Mouse (Mus musculus) MEL (cell line): ENCODE results near the gene Zdhhc6. TPM values are rescaled to one million over a fixed set of nuclear protein-coding genes. Genes with fewer than 3 reads are reported as not detected.
A peak's percentile ranks its signal among the peaks of the same experiment; 100 is the strongest.

Experiments used
- DNase-seq: peaks from one replicate; pipeline ENCODE4 v3.0.0; 2011; ENCODE audit warnings: low read depth, low spot score
- H3K27ac ChIP-seq: 2 replicates; pipeline ENCODE4 v1.5.1; 2012; ENCODE audit warnings: low read depth, mild to moderate bottlenecking, control low read depth, low read length, moderate library complexity; ENCODE audit not compliant: control insufficient read depth
- H3K27me3 ChIP-seq, 2 experiments: fragments of 150-350 bp in 1 of 2; sonication (generic) in 1 of 2; 2 replicates each; pipeline ENCODE4 v1.6.1; 2012; ENCODE audit warnings: low read length in 2 of 2, mild to moderate bottlenecking in 2 of 2, improper control_type of control experiment in 1 of 2, moderate library complexity in 1 of 2; ENCODE audit not compliant: insufficient read depth in 2 of 2, control insufficient read depth in 1 of 2
- H3K36me3 ChIP-seq, 2 experiments: 2 replicates each; pipeline ENCODE4 v1.6.1; 2012 to 2014; ENCODE audit warnings: low read length in 2 of 2, improper control_type of control experiment in 1 of 2, inconsistent platforms in 1 of 2, mild to moderate bottlenecking in 1 of 2; ENCODE audit not compliant: insufficient read depth in 2 of 2, control insufficient read depth in 1 of 2
- H3K4me1 ChIP-seq, 2 experiments: fragments of 150-350 bp in 1 of 2; sonication (generic) in 1 of 2; 2 replicates each; pipeline ENCODE4 v1.6.1; 2012; ENCODE audit warnings: low read length in 2 of 2, improper control_type of control experiment in 1 of 2, mild to moderate bottlenecking in 1 of 2; ENCODE audit not compliant: insufficient read depth in 2 of 2, control insufficient read depth in 1 of 2
- H3K4me3 ChIP-seq, 2 experiments: fragments of 150-350 bp in 1 of 2; sonication (generic) in 1 of 2; 2 replicates each; pipeline ENCODE4 v1.5.1; 2012; ENCODE audit warnings: low read depth in 2 of 2, low read length in 2 of 2, mild to moderate bottlenecking in 2 of 2, moderate library complexity in 2 of 2, control low read depth in 1 of 2, improper control_type of control experiment in 1 of 2; ENCODE audit not compliant: control insufficient read depth in 1 of 2, insufficient read depth in 1 of 2
- H3K79me2 ChIP-seq: 2 replicates; pipeline ENCODE4 v1.6.1; 2012; ENCODE audit warnings: mild to moderate bottlenecking, low read length, moderate library complexity; ENCODE audit not compliant: control insufficient read depth, poor library complexity, insufficient read depth
- H3K9ac ChIP-seq: 2 replicates; pipeline ENCODE4 v1.6.1; 2012; ENCODE audit warnings: low read depth, mild to moderate bottlenecking, control low read depth, low read length, moderate library complexity; ENCODE audit not compliant: control insufficient read depth, poor library complexity, severe bottlenecking
- H3K9me3 ChIP-seq: fragments of 150-350 bp; sonication (generic); replicated peaks from 2 replicates; pipeline ENCODE4 v1.6.1; 2012; ENCODE audit warnings: mild to moderate bottlenecking, low read length, improper control_type of control experiment, moderate library complexity; ENCODE audit not compliant: insufficient read depth
- BHLHE40 ChIP-seq: IDR thresholded peaks from 2 replicates; pipeline ENCODE4 v1.6.1; 2012; ENCODE audit warnings: low read depth, mild to moderate bottlenecking, inconsistent platforms, low read length, improper control_type of control experiment, borderline replicate concordance
- CHD1 ChIP-seq: IDR thresholded peaks from 2 replicates; pipeline ENCODE4 v1.6.1; 2012; ENCODE audit warnings: low read depth, mild to moderate bottlenecking, inconsistent platforms, low read length, improper control_type of control experiment
- CTCF ChIP-seq, 3 experiments: IDR thresholded peaks in 2 of 3; conservative IDR thresholded peaks in 1 of 3; 2 replicates each; pipeline ENCODE4 v1.5.1; 2011 to 2012; ENCODE audit warnings: low read length in 3 of 3, low read depth in 2 of 3, mild to moderate bottlenecking in 2 of 3, improper control_type of control experiment in 1 of 3, inconsistent platforms in 1 of 3, mixed read lengths in 1 of 3, moderate library complexity in 1 of 3; ENCODE audit not compliant: control insufficient read depth in 1 of 3, insufficient read depth in 1 of 3, poor library complexity in 1 of 3, severe bottlenecking in 1 of 3
- ELF1 ChIP-seq: IDR thresholded peaks from 2 replicates; pipeline ENCODE4 v1.6.1; 2014; ENCODE audit warnings: low read depth, mild to moderate bottlenecking, inconsistent platforms, low read length, improper control_type of control experiment, moderate library complexity
- EP300 ChIP-seq, 2 experiments: IDR thresholded peaks; 2 replicates each; pipeline ENCODE4 v1.6.1; 2011; ENCODE audit warnings: improper control_type of control experiment in 2 of 2, low read length in 2 of 2, low read depth in 1 of 2, mild to moderate bottlenecking in 1 of 2
- ETS1 ChIP-seq: IDR thresholded peaks from 2 replicates; pipeline ENCODE4 v1.6.1; 2012; ENCODE audit warnings: low read depth, mild to moderate bottlenecking, inconsistent platforms, low read length, improper control_type of control experiment, moderate library complexity
- GABPA ChIP-seq: IDR thresholded peaks from 2 replicates; pipeline ENCODE4 v1.6.1; 2012; ENCODE audit warnings: low read depth, mild to moderate bottlenecking, inconsistent platforms, low read length, improper control_type of control experiment, moderate library complexity
- GATA1 ChIP-seq: IDR thresholded peaks from 2 replicates; pipeline ENCODE4 v1.6.1; 2011; ENCODE audit warnings: low read depth, low read length, improper control_type of control experiment
- HCFC1 ChIP-seq: IDR thresholded peaks from 2 replicates; pipeline ENCODE4 v1.6.1; 2012; ENCODE audit warnings: low read depth, mild to moderate bottlenecking, inconsistent platforms, low read length, improper control_type of control experiment, moderate library complexity
- JUND ChIP-seq: IDR thresholded peaks from 2 replicates; pipeline ENCODE4 v1.6.1; 2011; ENCODE audit warnings: low read depth, mild to moderate bottlenecking, improper control_type of control experiment, low read length
- KAT2A ChIP-seq: conservative IDR thresholded peaks from 2 replicates; pipeline ENCODE4 v1.6.1; 2012; ENCODE audit warnings: low read depth, low read length, improper control_type of control experiment, inconsistent platforms
- MAFK ChIP-seq: IDR thresholded peaks from 2 replicates; pipeline ENCODE4 v1.6.1; 2011; ENCODE audit warnings: low read depth, mild to moderate bottlenecking, low read length, improper control_type of control experiment, borderline replicate concordance
- MAX ChIP-seq: IDR thresholded peaks from 2 replicates; pipeline ENCODE4 v1.6.1; 2011; ENCODE audit warnings: low read length, improper control_type of control experiment
- MAZ ChIP-seq: IDR thresholded peaks from 2 replicates; pipeline ENCODE4 v1.6.1; 2012; ENCODE audit warnings: low read depth, mild to moderate bottlenecking, inconsistent platforms, low read length, improper control_type of control experiment
- MEF2A ChIP-seq: IDR thresholded peaks from 2 replicates; pipeline ENCODE4 v1.6.1; 2014; ENCODE audit warnings: low read depth, mild to moderate bottlenecking, inconsistent platforms, low read length, improper control_type of control experiment; ENCODE audit not compliant: poor library complexity, insufficient replicate concordance, severe bottlenecking; ENCODE audit errors: extremely low read depth
- MXI1 ChIP-seq: IDR thresholded peaks from 2 replicates; pipeline ENCODE4 v1.6.1; 2011; ENCODE audit warnings: mild to moderate bottlenecking, low read depth, low read length, improper control_type of control experiment
- MYB ChIP-seq: IDR thresholded peaks from 2 replicates; pipeline ENCODE4 v1.6.1; 2011; ENCODE audit warnings: mild to moderate bottlenecking, low read depth, low read length, improper control_type of control experiment
- MYC ChIP-seq: IDR thresholded peaks from 2 replicates; pipeline ENCODE4 v1.6.1; 2011; ENCODE audit warnings: low read depth, mild to moderate bottlenecking, low read length, improper control_type of control experiment, moderate library complexity
- NELFE ChIP-seq: IDR thresholded peaks from 2 replicates; pipeline ENCODE4 v1.6.1; 2011; ENCODE audit warnings: low read depth, low read length, improper control_type of control experiment
- NRF1 ChIP-seq: IDR thresholded peaks from 2 replicates; pipeline ENCODE4 v1.6.1; 2014; ENCODE audit warnings: low read depth, mild to moderate bottlenecking, inconsistent platforms, low read length, improper control_type of control experiment, moderate library complexity; ENCODE audit not compliant: poor library complexity, insufficient read depth, severe bottlenecking
- POLR2A ChIP-seq, 2 experiments: IDR thresholded peaks; 2 replicates each; pipeline ENCODE4 v1.6.1; 2011 to 2012; ENCODE audit warnings: low read length in 2 of 2, mild to moderate bottlenecking in 2 of 2, control low read depth in 1 of 2, improper control_type of control experiment in 1 of 2, low read depth in 1 of 2, moderate library complexity in 1 of 2; ENCODE audit not compliant: control insufficient read depth in 1 of 2, insufficient read depth in 1 of 2, poor library complexity in 1 of 2
- POLR2AphosphoS2 ChIP-seq: IDR thresholded peaks from 2 replicates; pipeline ENCODE4 v1.6.1; 2011; ENCODE audit warnings: low read length, improper control_type of control experiment
- POLR2AphosphoS5 ChIP-seq: IDR thresholded peaks from 2 replicates; pipeline ENCODE4 v1.6.1; 2012; ENCODE audit warnings: low read depth, borderline replicate concordance, mild to moderate bottlenecking, inconsistent platforms, low read length, moderate library complexity, mixed read lengths
- RAD21 ChIP-seq: IDR thresholded peaks from 2 replicates; pipeline ENCODE4 v1.6.1; 2011; ENCODE audit warnings: mild to moderate bottlenecking, low read depth, low read length, improper control_type of control experiment
- RCOR1 ChIP-seq: IDR thresholded peaks from 2 replicates; pipeline ENCODE4 v1.6.1; 2012; ENCODE audit warnings: low read depth, mild to moderate bottlenecking, inconsistent platforms, low read length, improper control_type of control experiment
- SIN3A ChIP-seq: IDR thresholded peaks from 2 replicates; pipeline ENCODE4 v1.6.1; 2012; ENCODE audit warnings: low read length, improper control_type of control experiment, inconsistent platforms
- SMC3 ChIP-seq: IDR thresholded peaks from 2 replicates; pipeline ENCODE4 v1.6.1; 2011; ENCODE audit warnings: low read depth, low read length, improper control_type of control experiment
- TAL1 ChIP-seq: IDR thresholded peaks from 2 replicates; pipeline ENCODE4 v1.6.1; 2012; ENCODE audit warnings: mild to moderate bottlenecking, inconsistent platforms, low read length, moderate library complexity, mixed read lengths
- TBP ChIP-seq: IDR thresholded peaks from 2 replicates; pipeline ENCODE4 v1.8.0; 2011; ENCODE audit warnings: low read depth, low read length, improper control_type of control experiment
- TCF12 ChIP-seq: IDR thresholded peaks from 2 replicates; pipeline ENCODE4 v1.6.1; 2014; ENCODE audit warnings: low read depth, mild to moderate bottlenecking, inconsistent platforms, low read length, improper control_type of control experiment, moderate library complexity
- UBTF ChIP-seq: IDR thresholded peaks from 2 replicates; pipeline ENCODE4 v1.6.1; 2012; ENCODE audit warnings: low read depth, mild to moderate bottlenecking, inconsistent platforms, low read length, improper control_type of control experiment, moderate library complexity, borderline replicate concordance; ENCODE audit not compliant: insufficient read depth
- USF2 ChIP-seq, 2 experiments: IDR thresholded peaks; 2 replicates each; pipeline ENCODE4 v1.6.1; 2011 to 2012; ENCODE audit warnings: improper control_type of control experiment in 2 of 2, low read length in 2 of 2, borderline replicate concordance in 1 of 2, inconsistent platforms in 1 of 2, low read depth in 1 of 2, mild to moderate bottlenecking in 1 of 2; ENCODE audit not compliant: insufficient read depth in 1 of 2
- ZC3H11A ChIP-seq: IDR thresholded peaks from 2 replicates; pipeline ENCODE4 v1.6.1; 2012; ENCODE audit warnings: low read depth, mild to moderate bottlenecking, inconsistent platforms, low read length, improper control_type of control experiment
- ZKSCAN1 ChIP-seq: IDR thresholded peaks from 2 replicates; pipeline ENCODE4 v1.6.1; 2012; ENCODE audit warnings: low read depth, mild to moderate bottlenecking, inconsistent platforms, low read length, improper control_type of control experiment, moderate library complexity
- ZMIZ1 ChIP-seq: IDR thresholded peaks from 2 replicates; pipeline ENCODE4 v1.6.1; 2012; ENCODE audit warnings: low read depth, mild to moderate bottlenecking, inconsistent platforms, low read length, improper control_type of control experiment, moderate library complexity
- ZNF384 ChIP-seq: IDR thresholded peaks from 2 replicates; pipeline ENCODE4 v1.6.1; 2012; ENCODE audit warnings: low read depth, mild to moderate bottlenecking, inconsistent platforms, low read length, improper control_type of control experiment
- polyA plus RNA-seq, 2 experiments: library from polyadenylated mRNA; stranded (reverse) in 1 of 2; unstranded in 1 of 2; fragments of >175 nt in 1 of 2; fragments of >200 nt in 1 of 2; gene quantifications; 2 replicates each; pipeline versions ENCODE4 v1.2.1 to v1.2.4; 2012; ENCODE audit warnings: low replicate concordance in 2 of 2, low read depth in 1 of 2; ENCODE audit not compliant: insufficient read length in 2 of 2, insufficient read depth in 1 of 2, missing spikeins in 1 of 2
- total RNA-seq: library from RNA; depleted of rRNA; stranded (reverse); fragments of 300-350 nt; gene quantifications from 2 replicates; pipeline ENCODE4 v1.2.3, GENCODE M21; 2012

Gene Zdhhc6
- total and polyA plus RNA-seq, 3 experiments, result 95.6 to 114 (median 109) TPM

DNA sequence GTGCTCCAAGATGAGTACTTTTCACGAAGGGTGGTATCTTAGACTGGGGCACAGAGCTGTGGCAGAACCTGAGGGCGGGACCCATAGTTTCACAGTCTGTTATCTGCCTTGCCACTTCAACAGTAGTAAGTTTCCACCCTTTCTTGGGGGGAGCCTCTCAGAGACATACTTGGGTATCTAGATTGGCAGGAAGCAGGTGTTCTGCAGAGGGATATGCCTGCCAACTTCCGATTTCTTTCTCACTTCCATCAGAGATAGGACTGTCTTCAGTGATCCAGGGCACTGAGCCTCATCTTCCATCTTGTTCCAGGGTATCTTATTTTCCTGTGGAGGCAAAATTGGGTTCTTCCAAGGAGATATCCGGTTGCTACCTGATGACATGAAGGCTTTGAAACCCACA, 31.7 kb downstream of the Zdhhc6 start:
- Histone ChIP-seq H3K79me2 (no peaks in the 10 kb centered on the region), H3K9ac (peak overlapping the region; percentile 37), H3K27ac (peak overlapping the region; percentile 93), H3K4me3 (peak overlapping the region in 1 of 2 experiments; percentile 14; a peak in 1 of 4 replicates), H3K9me3 (no peaks in the 10 kb centered on the region), H3K36me3 (peaks cover 55 to 68% of the 10 kb centered on the region in 2 experiments), H3K27me3 (no peaks in the 10 kb centered on the region), H3K4me1 (peaks cover 29 to 40% of the 10 kb centered on the region in 2 experiments)
- peak; percentile 97 for DNase-seq
- TF ChIP-seq SMC3, result no peak; the same call in 1 of the 2 replicates
- TF ChIP-seq ZNF384, result no peak
- peak; percentile 66; the same call in 1 of the 2 replicates for TF ChIP-seq CHD1
- TF ChIP-seq POLR2AphosphoS2, result peak; percentile 61; the same call in 1 of the 2 replicates
- TF ChIP-seq MAFK, result no peak; the same call in 1 of the 2 replicates
- peak; percentile 33 for TF ChIP-seq ELF1
- TF ChIP-seq MAX, result no peak
- TF ChIP-seq MEF2A, result no peak
- no peak for TF ChIP-seq GABPA
- TF ChIP-seq NRF1, result no peak
- no peak; the same call in 1 of the 2 replicates for TF ChIP-seq HCFC1
- no peak for TF ChIP-seq ZC3H11A
- no peak; the same call in none of the 2 replicates for TF ChIP-seq ZMIZ1
- TF ChIP-seq POLR2AphosphoS5, result no peak
- TF ChIP-seq RCOR1, result peak; percentile 79; the same call in 1 of the 2 replicates
- peak; percentile 98 for TF ChIP-seq GATA1
- peak; percentile 98 for TF ChIP-seq TCF12
- TF ChIP-seq POLR2A (IDR thresholded peaks at IDR 0.05; ENCODE audit: control insufficient read depth in 1 of 2, insufficient read depth in 1 of 2, low read depth in 1 of 2, low read length in 2 of 2, poor library complexity in 1 of 2), result peak in 1 of 2 experiments; percentile 56; a peak in 2 of 4 replicates
- peak; percentile 47; the same call in 1 of the 2 replicates for TF ChIP-seq MAZ
- TF ChIP-seq SIN3A, result peak; percentile 97
- peak; percentile 98 for TF ChIP-seq ETS1
- TF ChIP-seq TAL1, result peak; percentile 99
- no peak for TF ChIP-seq UBTF
- no peak for TF ChIP-seq RAD21
- peak; percentile 91 for TF ChIP-seq JUND
- peak; percentile 75; the same call in 1 of the 2 replicates for TF ChIP-seq TBP
- TF ChIP-seq MYC, result 0 out of 2 replicates have a peak, but pooled peaks have one; percentile 48
- no peak for TF ChIP-seq ZKSCAN1
- 0 out of 2 replicates have a peak, but pooled peaks have one; percentile 32 for TF ChIP-seq BHLHE40
- no peak for TF ChIP-seq USF2 (IDR thresholded peaks at IDR 0.05; ENCODE audit: borderline replicate concordance in 1 of 2, insufficient read depth in 1 of 2, low read depth in 1 of 2, low read length in 2 of 2)
- no peak for TF ChIP-seq CTCF (IDR thresholded peaks at IDR 0.05 in 2 of 3, conservative IDR thresholded peaks at IDR 0.05 in 1 of 3; ENCODE audit: control insufficient read depth in 1 of 3, insufficient read depth in 1 of 3, low read depth in 2 of 3, low read length in 3 of 3, poor library complexity in 1 of 3, severe bottlenecking in 1 of 3)
- no peak; the same call in 1 of the 2 replicates for TF ChIP-seq MXI1
- TF ChIP-seq KAT2A, result 0 out of 2 replicates have a peak, but pooled peaks have one; percentile 11
- peak; percentile 98 to 99 for TF ChIP-seq EP300 (IDR thresholded peaks at IDR 0.05; ENCODE audit: low read depth in 1 of 2, low read length in 2 of 2)
- peak; percentile 47; the same call in 1 of the 2 replicates for TF ChIP-seq NELFE
- peak; percentile 90 for TF ChIP-seq MYB
